8 mouse cellular contexts compared by ENCODE assay signal in genomic region chr16:35541117-35541641, GRCm38 (mm10). TPM values are rescaled to one million over a fixed set of nuclear protein-coding genes. Genes with fewer than 3 reads are reported as not detected.
DNase-seq lines count a peak whose midpoint lies in the region; ATAC-seq and TF ChIP-seq lines count a peak whose summit lies in the region.

Sema5b (plus strand) TSS chr16:35541145.

- H3K36me3 ChIP-seq in megakaryocyte, embryonic 14.5 days (replicated peaks; ENCODE audit: low read length), result no peaks in the 10 kb centered on the region
- no peaks in the 10 kb centered on the region for H3K36me3 ChIP-seq in embryonic facial prominence, embryonic 13.5 days
- H3K36me3 ChIP-seq in heart, postnatal 0 days (replicated peaks; ENCODE audit: control insufficient read depth, insufficient read depth, low read length), result no peaks in the 10 kb centered on the region
- no peaks in the 10 kb centered on the region for H3K36me3 ChIP-seq in liver, embryonic 14.5 days (replicated peaks; ENCODE audit: control insufficient read depth, insufficient read depth, low read depth)

- under 1% methylated on average over 53 of the region's 54 CpGs for WGBS in embryonic facial prominence, embryonic 13.5 days
- WGBS in heart, postnatal 0 days, result under 1% methylated on average over 45 of the region's 54 CpGs
- under 1% methylated on average over 50 of the region's 54 CpGs for WGBS in liver, embryonic 14.5 days (ENCODE audit: insufficient replicate concordance)

- peak; percentile 23 for DNase-seq in heart, postnatal 0 days (ENCODE audit: low spot score)
- peak; percentile 46 to 75 for DNase-seq in kidney, postnatal 36 days
- DNase-seq in liver, embryonic 14.5 days (ENCODE audit: low read depth in 3 of 3, low spot score in 3 of 3), result no peak
- peak; percentile 68 for DNase-seq in ovary, postnatal 36 days (ENCODE audit: low spot score)
- no peak for DNase-seq in thymus, postnatal 14 days

- peak within 1 kb of the TSS; percentile 48; the same call in 1 of the 2 replicates for H3K27ac ChIP-seq in embryonic facial prominence, embryonic 13.5 days
- H3K27ac ChIP-seq in heart, postnatal 0 days (ENCODE audit: low read depth), result no peak within 1 kb of the TSS
- no peak within 1 kb of the TSS for H3K27ac ChIP-seq in liver, embryonic 14.5 days

- peak within 1 kb of the TSS; percentile 99 for H3K4me2 ChIP-seq in embryonic facial prominence, embryonic 13.5 days
- H3K4me2 ChIP-seq in heart, postnatal 0 days (ENCODE audit: low read depth, low read length), result peak within 1 kb of the TSS; percentile 96
- H3K4me2 ChIP-seq in liver, embryonic 14.5 days (ENCODE audit: low read depth), result peak within 1 kb of the TSS; percentile 53

- peaks cover 21% of the 10 kb centered on the region for H3K4me1 ChIP-seq in megakaryocyte, embryonic 14.5 days
- H3K4me1 ChIP-seq in embryonic facial prominence, embryonic 13.5 days, result peaks cover 21% of the 10 kb centered on the region
- peaks cover 30% of the 10 kb centered on the region for H3K4me1 ChIP-seq in heart, postnatal 0 days (ENCODE audit: control insufficient read depth, insufficient read depth)
- H3K4me1 ChIP-seq in liver, embryonic 14.5 days (replicated peaks; ENCODE audit: control insufficient read depth in 2 of 2, insufficient read depth in 2 of 2, low read length in 1 of 2), result no peaks in the 10 kb centered on the region

- no peak for ATAC-seq in megakaryocyte, adult 5-6 weeks (ENCODE audit: poor library complexity, severe bottlenecking)
- peak; percentile 48 for ATAC-seq in embryonic facial prominence, embryonic 13.5 days (ENCODE audit: insufficient number of reproducible peaks, insufficient read depth, low FRiP score, low TSS enrichment, low read depth)
- ATAC-seq in heart, postnatal 0 days (ENCODE audit: insufficient read depth, low read depth), result peak; percentile 44
- no peak for ATAC-seq in liver, embryonic 14.5 days (ENCODE audit: insufficient read depth)

- peak within 1 kb of the TSS; percentile 40 for H3K4me3 ChIP-seq in megakaryocyte, embryonic 14.5 days (replicated peaks)
- H3K4me3 ChIP-seq in embryonic facial prominence, embryonic 13.5 days, result peak within 1 kb of the TSS; percentile 59
- H3K4me3 ChIP-seq in heart, postnatal 0 days (ENCODE audit: low read depth, low read length), result peak within 1 kb of the TSS; percentile 57
- peak within 1 kb of the TSS; percentile 24 to 34; a peak in 3 of 4 replicates for H3K4me3 ChIP-seq in liver, embryonic 14.5 days (ENCODE audit: insufficient read depth in 1 of 2, low read depth in 2 of 2, low read length in 2 of 2)

- TF ChIP-seq CTCF in heart, postnatal 0 days (IDR thresholded peaks at IDR 0.05; ENCODE audit: low read depth), result no peak; the same call in 1 of the 2 replicates
- TF ChIP-seq CTCF in liver, embryonic 14.5 days (IDR thresholded peaks at IDR 0.05; ENCODE audit: low read depth), result peak; percentile 34

- H3K9ac ChIP-seq in embryonic facial prominence, embryonic 13.5 days, result peak within 1 kb of the TSS; percentile 75
- no peak within 1 kb of the TSS; the same call in 1 of the 2 replicates for H3K9ac ChIP-seq in heart, postnatal 0 days (replicated peaks; ENCODE audit: low read depth, low read length)
- no peak within 1 kb of the TSS for H3K9ac ChIP-seq in liver, embryonic 14.5 days (replicated peaks)

- H3K9me3 ChIP-seq in megakaryocyte, embryonic 14.5 days, result peaks cover 6% of the 10 kb centered on the region; the same call in 1 of the 2 replicates
- no peaks in the 10 kb centered on the region for H3K9me3 ChIP-seq in embryonic facial prominence, embryonic 13.5 days
- H3K9me3 ChIP-seq in heart, postnatal 0 days (replicated peaks; ENCODE audit: control insufficient read depth, low read length), result no peaks in the 10 kb centered on the region
- no peaks in the 10 kb centered on the region for H3K9me3 ChIP-seq in liver, embryonic 14.5 days (ENCODE audit: control insufficient read depth, low read length)

- no peak for TF ChIP-seq EP300 in heart, postnatal 0 days (IDR thresholded peaks at IDR 0.05; ENCODE audit: low read depth)
- no peak for TF ChIP-seq EP300 in liver, embryonic 14.5 days (IDR thresholded peaks at IDR 0.05; ENCODE audit: low read depth)

- peaks cover 97% of the 10 kb centered on the region for H3K27me3 ChIP-seq in megakaryocyte, embryonic 14.5 days (replicated peaks)
- H3K27me3 ChIP-seq in embryonic facial prominence, embryonic 13.5 days, result peaks cover 78% of the 10 kb centered on the region
- peaks cover 84% of the 10 kb centered on the region for H3K27me3 ChIP-seq in heart, postnatal 0 days (ENCODE audit: control insufficient read depth, insufficient read depth, low read length)
- H3K27me3 ChIP-seq in liver, embryonic 14.5 days (ENCODE audit: control insufficient read depth, insufficient read depth, low read length), result peaks cover 52% of the 10 kb centered on the region

RNA-seq across cellular contexts. Expression of gene Sema5b, which starts in this region (rescaled TPM):
- not detected in 2 replicates for polyA plus RNA-seq in megakaryocyte, embryonic 14.5 days (2012; ENCODE audit: insufficient read depth, low replicate concordance)
- not detected in 2 replicates for total RNA-seq in megakaryocyte, adult 5-6 weeks (2015)
- not detected in 2 replicates for total RNA-seq in megakaryocyte, adult 5-6 weeks (2017)
- polyA plus RNA-seq in embryonic facial prominence, embryonic 13.5 days (2015; fragmentation: Nextera tagmentation; extraction: Ambion mirVana), result 5.0 and 5.8 TPM in 2 replicates
- 0.31 and 4.8 TPM in 2 replicates for total RNA-seq in heart, postnatal 0 days (2014; rRNA removed; ENCODE audit: low replicate concordance)
- polyA plus RNA-seq in heart, postnatal 0 days (2015; fragmentation: Nextera tagmentation; extraction: Ambion mirVana), result 0.49 and 0.67 TPM in 2 replicates
- 0.13 and 0.40 TPM in 2 replicates for polyA plus RNA-seq in liver, embryonic 14.5 days (2012; rRNA removed)
- 0.03 and 0.29 TPM in 2 replicates for polyA plus RNA-seq in liver, embryonic 14.5 days (2014; fragmentation: Nextera tagmentation; extraction: Ambion mirVana)

Comparison
In these comparisons a context has a peak if more than half of its experiments do, and no peak if none do; other contexts are left out.
1. ATAC-seq: peak in embryonic facial prominence, embryonic 13.5 days (single experiment) and heart, postnatal 0 days (single experiment); none in megakaryocyte, adult 5-6 weeks (single experiment) and liver, embryonic 14.5 days (single experiment).
2. DNase-seq: peak in heart, postnatal 0 days (single experiment), kidney, postnatal 36 days (2 of 2) and ovary, postnatal 36 days (single experiment); none in liver, embryonic 14.5 days (0 of 3) and thymus, postnatal 14 days (single experiment).
3. Peak in every context shown above with its lines, with median percentiles within 50 percentile points of each other: H3K4me3 ChIP-seq and H3K4me2 ChIP-seq.